Mouse (Mus musculus): ENCODE results near the gene Olfr1312.
"Not testable (repeated sequence)": the region's sequence is repeated elsewhere in the genome, so short reads cannot be mapped to it uniquely, and the experiment has no call there.

The Olfr1312 gene

GRCm38 (mm10) chr2:112050138-112050537, at the start of gene Olfr1312:
TSS of gene Olfr1312 (minus strand) at chr2:112050238.
- DNase-seq (ENCODE audit: low read depth, low spot score) = no peak

GRCm38 (mm10) chr2:112096681-112097080, 46.6 kb upstream of the Olfr1312 start, which contains the start of gene Olfr1314:
TSS of gene Olfr1314 (minus strand) at chr2:112096781.
- DNase-seq (ENCODE audit: low read depth, low spot score) = no peak

- no peak for DNase-seq (ENCODE audit: low read depth, low spot score)
Measured at GRCm38 (mm10) chr2:112077743-112078142, 27.7 kb upstream of the Olfr1312 start, which contains the start of gene Olfr1313. TSS of gene Olfr1313 (minus strand) at chr2:112077843.

GRCm38 (mm10) chr2:112026971-112027370, 23.1 kb downstream of the Olfr1312 start:
- not testable (repeated sequence) for DNase-seq (ENCODE audit: low read depth, low spot score)

DNA sequence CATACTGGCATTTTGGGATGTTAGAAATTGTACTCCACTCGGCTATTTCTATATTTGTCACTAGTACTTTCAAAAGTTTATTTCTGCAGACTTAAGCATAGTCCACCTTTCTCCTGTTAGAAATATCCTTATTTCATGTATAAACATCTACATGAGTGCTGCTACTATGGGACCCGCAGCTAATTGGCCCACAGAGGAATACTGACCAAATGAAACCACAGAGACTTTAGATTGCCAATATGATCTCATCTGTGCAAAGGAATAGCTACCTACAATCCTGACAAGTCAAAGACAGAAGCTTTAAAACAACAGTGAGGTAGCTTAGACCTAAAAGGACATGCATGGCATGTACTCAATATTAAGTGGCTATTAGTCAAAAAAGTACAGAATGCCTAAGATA, 25.7 kb downstream of the Olfr1312 start, which contains the start of gene Olfr1311:
TSS of gene Olfr1311 (minus strand) at position 101 of the 400 bp plus-strand sequence.
- no peak for DNase-seq (ENCODE audit: low read depth, low spot score)

DNA sequence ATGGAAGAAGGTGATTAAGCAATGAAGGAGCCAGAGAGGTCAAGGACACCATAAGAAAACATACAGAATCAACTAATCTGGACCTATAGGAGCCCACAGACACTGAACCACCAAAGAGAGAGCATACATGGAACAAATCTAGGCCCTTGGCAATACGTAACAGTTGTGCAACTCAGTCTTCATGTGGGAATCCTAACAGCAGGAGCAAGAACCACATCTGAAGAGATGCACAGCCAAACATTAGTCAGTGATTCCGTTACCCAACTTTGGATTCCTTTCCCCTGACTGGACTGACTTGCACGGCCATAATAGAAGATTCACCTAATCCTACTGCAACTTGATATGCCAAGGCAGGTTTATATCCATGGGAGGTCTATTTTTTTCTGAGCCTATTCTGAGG, 35.1 kb downstream of the Olfr1312 start:
- DNase-seq (ENCODE audit: low read depth, low spot score) = no peak

DNA sequence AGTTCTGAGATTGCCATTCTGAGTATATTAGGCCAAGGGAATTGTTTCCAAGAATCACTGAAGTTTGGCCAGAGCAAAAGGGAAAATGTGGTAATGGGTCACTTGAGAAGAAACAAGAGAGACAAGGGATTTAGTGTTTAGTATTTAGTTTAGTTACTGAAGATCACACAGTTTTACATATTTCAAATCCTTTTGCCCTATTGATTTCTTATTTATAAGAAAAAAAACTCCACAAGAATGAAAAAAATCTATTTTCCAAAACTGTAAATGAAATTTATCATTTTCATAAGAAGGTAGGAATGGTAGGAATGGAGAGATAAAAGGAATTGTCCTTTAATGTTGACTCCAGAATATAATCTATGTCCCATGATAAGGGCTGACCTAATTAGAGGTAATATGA, 37.4 kb downstream of the Olfr1312 start, which contains the start of gene Olfr1310:
TSS of gene Olfr1310 (minus strand) at position 101 of the 400 bp plus-strand sequence.
- DNase-seq (ENCODE audit: low read depth, low spot score) = no peak

- no peak for DNase-seq (ENCODE audit: low read depth, low spot score)
Measured at GRCm38 (mm10) chr2:111990181-111990580, 59.9 kb downstream of the Olfr1312 start, which contains the start of gene Olfr1309. TSS of gene Olfr1309 (minus strand) at chr2:111990281.
